ENCODE assay signal across 16 mouse cellular contexts in the genomic region with DNA sequence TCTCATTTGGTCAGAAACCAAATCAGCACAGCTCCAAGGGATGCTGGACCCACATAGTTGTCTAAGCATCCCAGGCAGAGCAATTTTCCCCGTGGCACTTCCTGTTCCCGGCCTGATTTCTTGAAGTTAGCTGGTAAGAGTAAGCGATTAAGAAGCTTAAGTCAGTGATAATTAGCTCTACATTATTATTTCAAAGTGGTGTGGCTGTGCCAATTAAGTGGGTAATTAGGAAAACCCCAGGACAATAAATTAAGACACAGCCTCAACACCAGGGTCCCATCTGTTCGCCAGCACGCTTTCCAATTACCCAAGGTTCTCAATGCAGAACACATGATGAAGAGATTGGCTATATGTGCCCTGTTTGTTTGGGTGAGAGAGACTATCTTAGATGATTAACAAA.
DNase-seq lines count a peak whose midpoint lies in the region; ATAC-seq and TF ChIP-seq lines count a peak whose summit lies in the region.
"Had no signal": no experiment of that assay in that cellular context is flagged by ENCODE, and none has a peak within 500 bp of the region (broad histone marks: within the 10 kb centered on the region; RNA-seq: fewer than 3 reads in every experiment).

No protein-coding gene starts in this region.

- no peak overlapping the region for H3K4me2 ChIP-seq in hindbrain, embryonic 11.5 days (replicated peaks; ENCODE audit: low read depth, low read length)
- H3K4me2 ChIP-seq in limb, embryonic 11.5 days (ENCODE audit: low read depth, severe bottlenecking): no peak overlapping the region
- no peak overlapping the region for H3K4me2 ChIP-seq in neural tube, embryonic 15.5 days
- no peak overlapping the region for H3K4me2 ChIP-seq in stomach, postnatal 0 days (replicated peaks; ENCODE audit: low read depth)
- H3K4me2 ChIP-seq: limb, embryonic 13.5 days; stomach, embryonic 15.5 days had no signal

- no peaks in the 10 kb centered on the region for H3K4me1 ChIP-seq in hindbrain, embryonic 11.5 days (replicated peaks; ENCODE audit: control insufficient read depth, insufficient read depth, low read length)
- H3K4me1 ChIP-seq in hindbrain, embryonic 10.5 days (replicated peaks): peaks cover 8% of the 10 kb centered on the region; the same call in 1 of the 2 replicates
- H3K4me1 ChIP-seq in limb, embryonic 11.5 days (ENCODE audit: control insufficient read depth, insufficient read depth, low read length): peaks cover 14% of the 10 kb centered on the region
- H3K4me1 ChIP-seq in neural tube, embryonic 15.5 days: no peaks in the 10 kb centered on the region
- H3K4me1 ChIP-seq in stomach, postnatal 0 days (replicated peaks; ENCODE audit: control insufficient read depth, insufficient read depth): no peaks in the 10 kb centered on the region
- H3K4me1 ChIP-seq: stomach, embryonic 15.5 days had no signal

- H3K9me3 ChIP-seq in hindbrain, embryonic 11.5 days (ENCODE audit: control insufficient read depth, low read length): no peaks in the 10 kb centered on the region
- no peaks in the 10 kb centered on the region for H3K9me3 ChIP-seq in hindbrain, embryonic 10.5 days
- H3K9me3 ChIP-seq in limb, embryonic 11.5 days (ENCODE audit: control insufficient read depth, low read length): no peaks in the 10 kb centered on the region
- H3K9me3 ChIP-seq in neural tube, embryonic 15.5 days (replicated peaks): no peaks in the 10 kb centered on the region
- no peaks in the 10 kb centered on the region for H3K9me3 ChIP-seq in stomach, postnatal 0 days (ENCODE audit: control insufficient read depth, low read length)
- H3K9me3 ChIP-seq: limb, embryonic 13.5 days; stomach, embryonic 15.5 days had no signal

- DNase-seq in hindbrain, embryonic 11.5 days (ENCODE audit: low spot score): no peak
- DNase-seq in hindbrain, embryonic 10.5 days (ENCODE audit: low spot score): no peak
- peak; percentile 38 for DNase-seq in forelimb bud, embryonic 11.5 days (ENCODE audit: low read depth, low spot score)
- DNase-seq in limb, embryonic 11.5 days (ENCODE audit: low spot score): peak; percentile 41
- DNase-seq in kidney, postnatal 36 days: no peak
- no peak for DNase-seq in heart, adult 18-20 months
- DNase-seq in stomach, postnatal 0 days (ENCODE audit: low spot score): no peak
- DNase-seq: adrenal gland, postnatal 14 days; gastrocnemius, postnatal 25 days; kidney, postnatal 25 days; lung, postnatal 36 days; thymus, postnatal 14 days had no signal

- no peak overlapping the region for H3K4me3 ChIP-seq in hindbrain, embryonic 11.5 days (ENCODE audit: low read depth, low read length)
- H3K4me3 ChIP-seq in hindbrain, embryonic 10.5 days: no peak overlapping the region
- H3K4me3 ChIP-seq in limb, embryonic 11.5 days (ENCODE audit: low read depth, low read length): no peak overlapping the region
- H3K4me3 ChIP-seq in neural tube, embryonic 15.5 days (replicated peaks): no peak overlapping the region
- H3K4me3 ChIP-seq in stomach, postnatal 0 days (ENCODE audit: low read depth, low read length): no peak overlapping the region
- H3K4me3 ChIP-seq: limb, embryonic 13.5 days; stomach, embryonic 15.5 days had no signal

- H3K27ac ChIP-seq in hindbrain, embryonic 11.5 days (ENCODE audit: low read depth, low read length): no peak overlapping the region
- H3K27ac ChIP-seq in hindbrain, embryonic 10.5 days: no peak overlapping the region
- H3K27ac ChIP-seq in limb, embryonic 11.5 days (replicated peaks; ENCODE audit: low read depth, low read length): no peak overlapping the region
- no peak overlapping the region for H3K27ac ChIP-seq in neural tube, embryonic 15.5 days (replicated peaks)
- no peak overlapping the region for H3K27ac ChIP-seq in stomach, postnatal 0 days (replicated peaks)
- H3K27ac ChIP-seq: limb, embryonic 13.5 days; stomach, embryonic 15.5 days had no signal

- 68% methylated on average over 5 of the region's 5 CpGs for WGBS in hindbrain, embryonic 11.5 days
- WGBS in hindbrain, embryonic 10.5 days: 70% methylated on average over 5 of the region's 5 CpGs
- 19% methylated on average over 5 of the region's 5 CpGs for WGBS in limb, embryonic 11.5 days
- WGBS in neural tube, embryonic 15.5 days: 32% methylated on average over 5 of the region's 5 CpGs
- WGBS in stomach, postnatal 0 days: 68% methylated on average over 5 of the region's 5 CpGs

- no peaks in the 10 kb centered on the region for H3K27me3 ChIP-seq in hindbrain, embryonic 11.5 days (ENCODE audit: control insufficient read depth, insufficient read depth, low read length)
- H3K27me3 ChIP-seq in hindbrain, embryonic 10.5 days (ENCODE audit: insufficient read depth, poor library complexity, severe bottlenecking): 0 out of 2 replicates have a peak, but pooled peaks cover 2% of the 10 kb centered on the region
- no peaks in the 10 kb centered on the region for H3K27me3 ChIP-seq in limb, embryonic 11.5 days (ENCODE audit: control insufficient read depth, insufficient read depth, low read length)
- H3K27me3 ChIP-seq in neural tube, embryonic 15.5 days (replicated peaks): no peaks in the 10 kb centered on the region
- no peaks in the 10 kb centered on the region for H3K27me3 ChIP-seq in stomach, postnatal 0 days (ENCODE audit: control insufficient read depth, insufficient read depth, low read length)
- H3K27me3 ChIP-seq: limb, embryonic 13.5 days; stomach, embryonic 15.5 days had no signal

- ATAC-seq in hindbrain, embryonic 11.5 days (ENCODE audit: low FRiP score): peak; percentile 69; the same call in 1 of the 2 replicates
- ATAC-seq in limb, embryonic 11.5 days (ENCODE audit: insufficient number of reproducible peaks, low FRiP score, low TSS enrichment, low read depth): no peak
- ATAC-seq in neural tube, embryonic 15.5 days (ENCODE audit: low FRiP score): peak; percentile 53; the same call in 1 of the 2 replicates
- ATAC-seq in stomach, postnatal 0 days (ENCODE audit: low FRiP score, low TSS enrichment): no peak
- ATAC-seq: intestine, embryonic 16.5 days had no signal

- H3K9ac ChIP-seq in hindbrain, embryonic 11.5 days (ENCODE audit: low read depth, low read length): no peak overlapping the region
- no peak overlapping the region for H3K9ac ChIP-seq in limb, embryonic 11.5 days (ENCODE audit: low read length)
- no peak overlapping the region for H3K9ac ChIP-seq in neural tube, embryonic 15.5 days (replicated peaks)
- no peak overlapping the region for H3K9ac ChIP-seq in stomach, postnatal 0 days (ENCODE audit: low read length)
- H3K9ac ChIP-seq: limb, embryonic 13.5 days; stomach, embryonic 15.5 days had no signal

- no peak for TF ChIP-seq EP300 in stomach, postnatal 0 days (optimal IDR thresholded peaks at IDR 0.05)

- TF ChIP-seq CTCF in stomach, postnatal 0 days (IDR thresholded peaks at IDR 0.05; ENCODE audit: low read depth): no peak

- no peaks in the 10 kb centered on the region for H3K36me3 ChIP-seq in hindbrain, embryonic 11.5 days (ENCODE audit: control insufficient read depth, insufficient read depth, low read length)
- no peaks in the 10 kb centered on the region for H3K36me3 ChIP-seq in hindbrain, embryonic 10.5 days
- no peaks in the 10 kb centered on the region for H3K36me3 ChIP-seq in limb, embryonic 11.5 days (ENCODE audit: control insufficient read depth, insufficient read depth, low read length)
- no peaks in the 10 kb centered on the region for H3K36me3 ChIP-seq in neural tube, embryonic 15.5 days
- no peaks in the 10 kb centered on the region for H3K36me3 ChIP-seq in stomach, postnatal 0 days (ENCODE audit: control insufficient read depth, insufficient read depth, low read length)
- H3K36me3 ChIP-seq: limb, embryonic 13.5 days; stomach, embryonic 15.5 days had no signal

Comparison
In these comparisons a context has a peak if more than half of its experiments do, and no peak if none do; other contexts are left out.
1. ATAC-seq: peak in hindbrain, embryonic 11.5 days (single experiment) and neural tube, embryonic 15.5 days (single experiment); none in limb, embryonic 11.5 days (single experiment) and stomach, postnatal 0 days (single experiment).
2. DNase-seq: peak in forelimb bud, embryonic 11.5 days (single experiment) and limb, embryonic 11.5 days (single experiment); none in hindbrain, embryonic 11.5 days (single experiment), hindbrain, embryonic 10.5 days (single experiment), kidney, postnatal 36 days (0 of 2), heart, adult 18-20 months (0 of 2) and stomach, postnatal 0 days (single experiment).